Mouse (Mus musculus): ENCODE measurements around the gene Tbx21. TPM values are rescaled to one million over a fixed set of nuclear protein-coding genes. Genes with fewer than 3 reads are reported as not detected.

Gene Tbx21
- polyA plus RNA-seq, 1 experiment from 2014 or later: not detected

- 0 out of 2 replicates have a peak, but pooled peaks have one; percentile 66 for ATAC-seq (ENCODE audit: low FRiP score, low TSS enrichment)
Observed at GRCm38 (mm10) chr11:97126645-97127468, 11.7 kb upstream of the Tbx21 start.

GRCm38 (mm10) chr11:97124266-97125036 is 9.3 kb upstream of the Tbx21 start:
- Histone ChIP-seq H3K27ac (ENCODE audit: low read depth, low read length) (no peak overlapping the region), H3K4me2 (replicated peaks; ENCODE audit: low read depth, low read length) (no peak overlapping the region), H3K9ac (ENCODE audit: low read depth, low read length) (no peak overlapping the region), H3K27me3 (ENCODE audit: control insufficient read depth, insufficient read depth, low read length) (no peaks in the 10 kb centered on the region), H3K36me3 (ENCODE audit: control insufficient read depth, insufficient read depth, low read length) (no peaks in the 10 kb centered on the region), H3K4me3 (ENCODE audit: low read length) (no peak overlapping the region), H3K9me3 (ENCODE audit: control insufficient read depth, low read length) (no peaks in the 10 kb centered on the region), H3K4me1 (ENCODE audit: control insufficient read depth, insufficient read depth, low read length) (no peaks in the 10 kb centered on the region; the same call in 1 of the 2 replicates)
- WGBS: 65% methylated on average over 10 of the region's 10 CpGs
- ATAC-seq (ENCODE audit: low FRiP score, low TSS enrichment): no peak

More at GRCm38 (mm10) chr11:97126645-97127468, 11.7 kb upstream of the Tbx21 start:
- 4% methylated on average over 32 of the region's 32 CpGs for WGBS
- H3K9ac ChIP-seq (ENCODE audit: low read depth, low read length): peak overlapping the region; percentile 48
- H3K27ac ChIP-seq (ENCODE audit: low read depth, low read length): no peak overlapping the region
- H3K4me1 ChIP-seq (ENCODE audit: control insufficient read depth, insufficient read depth, low read length): no peaks in the 10 kb centered on the region; the same call in 1 of the 2 replicates
- H3K4me3 ChIP-seq (ENCODE audit: low read length): peak overlapping the region; percentile 47
- H3K27me3 ChIP-seq (ENCODE audit: control insufficient read depth, insufficient read depth, low read length): no peaks in the 10 kb centered on the region
- H3K36me3 ChIP-seq (ENCODE audit: control insufficient read depth, insufficient read depth, low read length): no peaks in the 10 kb centered on the region
- no peaks in the 10 kb centered on the region for H3K9me3 ChIP-seq (ENCODE audit: control insufficient read depth, low read length)
- H3K4me2 ChIP-seq (replicated peaks; ENCODE audit: low read depth, low read length): peak overlapping the region; percentile 87

GRCm38 (mm10) chr11:97123282-97123890 is 8.3 kb upstream of the Tbx21 start:
- Histone ChIP-seq H3K27ac (ENCODE audit: low read depth, low read length) (no peak overlapping the region), H3K9ac (ENCODE audit: low read depth, low read length) (no peak overlapping the region), H3K4me1 (ENCODE audit: control insufficient read depth, insufficient read depth, low read length) (no peaks in the 10 kb centered on the region; the same call in 1 of the 2 replicates), H3K27me3 (ENCODE audit: control insufficient read depth, insufficient read depth, low read length) (peaks cover 3% of the 10 kb centered on the region; the same call in 1 of the 2 replicates), H3K36me3 (ENCODE audit: control insufficient read depth, insufficient read depth, low read length) (no peaks in the 10 kb centered on the region), H3K4me2 (replicated peaks; ENCODE audit: low read depth, low read length) (no peak overlapping the region), H3K4me3 (ENCODE audit: low read length) (no peak overlapping the region), H3K9me3 (ENCODE audit: control insufficient read depth, low read length) (no peaks in the 10 kb centered on the region)
- WGBS: 20% methylated on average over 11 of the region's 11 CpGs
- ATAC-seq (ENCODE audit: low FRiP score, low TSS enrichment): no peak

GRCm38 (mm10) chr11:97120641-97121040 is 5.5 kb upstream of the Tbx21 start:
- WGBS: 57% methylated on average over 3 of the region's 3 CpGs
- no peak overlapping the region for H3K9ac ChIP-seq (ENCODE audit: low read depth, low read length)
- H3K4me2 ChIP-seq (replicated peaks; ENCODE audit: low read depth, low read length): no peak overlapping the region
- H3K36me3 ChIP-seq (ENCODE audit: control insufficient read depth, insufficient read depth, low read length): no peaks in the 10 kb centered on the region
- no peak for ATAC-seq (ENCODE audit: low FRiP score, low TSS enrichment)
- H3K27me3 ChIP-seq (ENCODE audit: control insufficient read depth, insufficient read depth, low read length): peaks cover 21% of the 10 kb centered on the region
- H3K9me3 ChIP-seq (ENCODE audit: control insufficient read depth, low read length): no peaks in the 10 kb centered on the region
- H3K4me1 ChIP-seq (ENCODE audit: control insufficient read depth, insufficient read depth, low read length): peaks cover under 1% of the 10 kb centered on the region; the same call in 1 of the 2 replicates
- no peak overlapping the region for H3K27ac ChIP-seq (ENCODE audit: low read depth, low read length)
- H3K4me3 ChIP-seq (ENCODE audit: low read length): no peak overlapping the region

GRCm38 (mm10) chr11:97120221-97120620 is 5.1 kb upstream of the Tbx21 start:
- ATAC-seq (ENCODE audit: low FRiP score, low TSS enrichment): no peak
- peaks cover 25% of the 10 kb centered on the region for H3K27me3 ChIP-seq (ENCODE audit: control insufficient read depth, insufficient read depth, low read length)
- no peaks in the 10 kb centered on the region for H3K36me3 ChIP-seq (ENCODE audit: control insufficient read depth, insufficient read depth, low read length)
- H3K9ac ChIP-seq (ENCODE audit: low read depth, low read length): no peak overlapping the region
- no peak overlapping the region for H3K4me2 ChIP-seq (replicated peaks; ENCODE audit: low read depth, low read length)
- peaks cover 5% of the 10 kb centered on the region; the same call in 1 of the 2 replicates for H3K4me1 ChIP-seq (ENCODE audit: control insufficient read depth, insufficient read depth, low read length)
- H3K9me3 ChIP-seq (ENCODE audit: control insufficient read depth, low read length): no peaks in the 10 kb centered on the region
- no peak overlapping the region for H3K27ac ChIP-seq (ENCODE audit: low read depth, low read length)
- no peak overlapping the region for H3K4me3 ChIP-seq (ENCODE audit: low read length)
- 33% methylated on average over 10 of the region's 10 CpGs for WGBS

- Histone ChIP-seq H3K9me3 (ENCODE audit: control insufficient read depth, low read length) (no peaks in the 10 kb centered on the region), H3K27me3 (ENCODE audit: control insufficient read depth, insufficient read depth, low read length) (peaks cover 53% of the 10 kb centered on the region), H3K27ac (ENCODE audit: low read depth, low read length) (no peak overlapping the region), H3K36me3 (ENCODE audit: control insufficient read depth, insufficient read depth, low read length) (no peaks in the 10 kb centered on the region), H3K4me3 (ENCODE audit: low read length) (peak overlapping the region; percentile 44; the same call in 1 of the 2 replicates), H3K4me2 (replicated peaks; ENCODE audit: low read depth, low read length) (no peak overlapping the region), H3K9ac (ENCODE audit: low read depth, low read length) (no peak overlapping the region), H3K4me1 (ENCODE audit: control insufficient read depth, insufficient read depth, low read length) (peaks cover 14% of the 10 kb centered on the region; the same call in 1 of the 2 replicates)
- 6% methylated on average over 11 of the region's 11 CpGs for WGBS
- no peak for ATAC-seq (ENCODE audit: low FRiP score, low TSS enrichment)
Observed at GRCm38 (mm10) chr11:97115797-97116196, 666 bp upstream of the Tbx21 start.

GRCm38 (mm10) chr11:97112519-97113125 is 2.5 kb downstream of the Tbx21 start:
- peaks cover 46% of the 10 kb centered on the region for H3K27me3 ChIP-seq (ENCODE audit: control insufficient read depth, insufficient read depth, low read length)
- H3K27ac ChIP-seq (ENCODE audit: low read depth, low read length): no peak overlapping the region
- no peak overlapping the region for H3K4me2 ChIP-seq (replicated peaks; ENCODE audit: low read depth, low read length)
- H3K9ac ChIP-seq (ENCODE audit: low read depth, low read length): no peak overlapping the region
- peaks cover 14% of the 10 kb centered on the region; the same call in 1 of the 2 replicates for H3K4me1 ChIP-seq (ENCODE audit: control insufficient read depth, insufficient read depth, low read length)
- H3K9me3 ChIP-seq (ENCODE audit: control insufficient read depth, low read length): no peaks in the 10 kb centered on the region
- H3K36me3 ChIP-seq (ENCODE audit: control insufficient read depth, insufficient read depth, low read length): no peaks in the 10 kb centered on the region
- no peak for ATAC-seq (ENCODE audit: low FRiP score, low TSS enrichment)
- no peak overlapping the region for H3K4me3 ChIP-seq (ENCODE audit: low read length)
- WGBS: 85% methylated on average over 9 of the region's 9 CpGs

- peaks cover 16% of the 10 kb centered on the region for H3K27me3 ChIP-seq (ENCODE audit: control insufficient read depth, insufficient read depth, low read length)
- H3K4me1 ChIP-seq (ENCODE audit: control insufficient read depth, insufficient read depth, low read length): 0 out of 2 replicates have a peak, but pooled peaks cover under 1% of the 10 kb centered on the region
- H3K4me2 ChIP-seq (replicated peaks; ENCODE audit: low read depth, low read length): no peak overlapping the region
- H3K4me3 ChIP-seq (ENCODE audit: low read length): no peak overlapping the region
- 83% methylated on average over 16 of the region's 16 CpGs for WGBS
- no peaks in the 10 kb centered on the region for H3K9me3 ChIP-seq (ENCODE audit: control insufficient read depth, low read length)
- H3K9ac ChIP-seq (ENCODE audit: low read depth, low read length): no peak overlapping the region
- no peak for ATAC-seq (ENCODE audit: low FRiP score, low TSS enrichment)
- no peak overlapping the region for H3K27ac ChIP-seq (ENCODE audit: low read depth, low read length)
- no peaks in the 10 kb centered on the region for H3K36me3 ChIP-seq (ENCODE audit: control insufficient read depth, insufficient read depth, low read length)
Observed at GRCm38 (mm10) chr11:97108976-97109375, 6.2 kb downstream of the Tbx21 start.

All from kidney, embryonic 14.5 days (tissue).